Mouse (Mus musculus) intestine, embryonic 16.5 days (tissue): ENCODE data around the gene Kctd2. TPM values are rescaled to one million over a fixed set of nuclear protein-coding genes. Genes with fewer than 3 reads are reported as not detected.
"Not testable (repeated sequence)": the region's sequence is repeated elsewhere in the genome, so short reads cannot be mapped to it uniquely, and the experiment has no call there.

Experiments used
- ATAC-seq: fragments of 200-750 bp; cut with Nextera tagmentation; 2 replicates; pipeline ENCODE4 v1.8.0; 2017; ENCODE audit warnings: moderate TSS enrichment, moderate library complexity
- H3K27ac ChIP-seq: fragments of 300-500 bp; sonication (generic); 2 replicates; pipeline ENCODE4 v1.5.1; 2014; ENCODE audit warnings: mild to moderate bottlenecking, low read length
- H3K27me3 ChIP-seq: fragments of 300-500 bp; sonication (generic); replicated peaks from 2 replicates; pipeline ENCODE4 v1.6.1; 2014; ENCODE audit warnings: low read length, control low read depth, mixed read lengths; ENCODE audit not compliant: control insufficient read depth, insufficient read depth
- H3K36me3 ChIP-seq: fragments of 300-500 bp; sonication (generic); 2 replicates; pipeline ENCODE4 v1.6.1; 2014; ENCODE audit warnings: low read length, control low read depth; ENCODE audit not compliant: control insufficient read depth, insufficient read depth
- H3K4me1 ChIP-seq: fragments of 300-500 bp; sonication (generic); 2 replicates; pipeline ENCODE4 v1.6.1; 2014; ENCODE audit warnings: low read length, control low read depth, mixed read lengths; ENCODE audit not compliant: control insufficient read depth, insufficient read depth
- H3K4me2 ChIP-seq: fragments of 300-500 bp; sonication (generic); 2 replicates; pipeline ENCODE4 v1.6.1; 2014; ENCODE audit warnings: low read depth, low read length, control low read depth
- H3K4me3 ChIP-seq: fragments of 300-500 bp; sonication (generic); 2 replicates; pipeline ENCODE4 v1.5.1; 2014; ENCODE audit warnings: mild to moderate bottlenecking, low read length
- H3K9ac ChIP-seq: fragments of 300-500 bp; sonication (generic); 2 replicates; pipeline ENCODE4 v1.6.1; 2014; ENCODE audit warnings: low read depth, low read length
- H3K9me3 ChIP-seq: fragments of 300-500 bp; sonication (generic); 2 replicates; pipeline ENCODE4 v1.6.1; 2016; ENCODE audit warnings: low read length, control low read depth; ENCODE audit not compliant: control insufficient read depth
- WGBS: fragments of 180-500 bp; shearing (Covaris S2); extraction: QIAGEN DNeasy Blood & Tissue Kit; methylation state at CpG from one replicate; pipeline ENCODE4 v1.1.7; 2014; 5-methylcytosine and 5-hydroxymethylcytosine counted together
- polyA plus RNA-seq: library from polyadenylated mRNA; unstranded; fragments of >200 nt; fragmentation: Nextera tagmentation; extraction: Ambion mirVana; gene quantifications from 2 replicates; pipeline ENCODE4 v1.2.1, GENCODE M21; 2015

Gene Kctd2
- polyA plus RNA-seq, 1 experiment from 2014 or later: 2.8 TPM

DNA sequence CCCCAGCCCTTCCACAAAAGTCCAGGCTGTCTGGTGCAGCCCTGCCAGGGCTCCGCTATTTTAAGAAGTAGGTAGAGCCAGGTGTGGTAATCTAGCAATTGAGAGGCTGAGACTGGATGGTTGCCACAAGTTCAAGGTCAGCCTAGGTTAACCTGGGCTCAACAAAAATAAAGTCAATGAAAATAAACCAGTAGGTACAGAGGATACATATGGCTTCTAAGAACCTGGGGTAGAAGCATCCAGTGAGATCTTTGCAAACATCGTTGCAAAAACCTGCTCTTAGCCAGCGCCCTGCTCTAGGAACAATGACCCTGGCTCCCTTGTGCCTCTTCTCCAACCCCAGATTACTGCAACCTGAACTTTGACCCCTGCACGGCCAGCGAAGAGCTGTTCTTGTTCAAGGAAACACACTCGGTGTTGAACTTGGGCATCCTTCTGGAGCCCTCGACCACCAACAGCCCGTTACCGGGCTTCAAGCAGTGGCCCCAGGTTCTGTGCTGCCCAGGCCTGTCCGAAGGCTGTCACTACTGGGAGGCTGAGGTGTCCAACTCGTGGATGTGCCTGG lies 27.5 kb downstream of the Kctd2 start:
- Histone ChIP-seq H3K4me2 (peak overlapping the region; percentile 32), H3K4me3 (peak overlapping the region; percentile 21), H3K9me3 (no peaks in the 10 kb centered on the region), H3K36me3 (no peaks in the 10 kb centered on the region), H3K4me1 (peaks cover 42% of the 10 kb centered on the region), H3K27ac (peak overlapping the region; percentile 92), H3K9ac (peak overlapping the region; percentile 50), H3K27me3 (no peaks in the 10 kb centered on the region)
- peak; percentile 8; the same call in 1 of the 2 replicates for ATAC-seq
- WGBS: 66% methylated on average over 11 of the region's 11 CpGs

DNA sequence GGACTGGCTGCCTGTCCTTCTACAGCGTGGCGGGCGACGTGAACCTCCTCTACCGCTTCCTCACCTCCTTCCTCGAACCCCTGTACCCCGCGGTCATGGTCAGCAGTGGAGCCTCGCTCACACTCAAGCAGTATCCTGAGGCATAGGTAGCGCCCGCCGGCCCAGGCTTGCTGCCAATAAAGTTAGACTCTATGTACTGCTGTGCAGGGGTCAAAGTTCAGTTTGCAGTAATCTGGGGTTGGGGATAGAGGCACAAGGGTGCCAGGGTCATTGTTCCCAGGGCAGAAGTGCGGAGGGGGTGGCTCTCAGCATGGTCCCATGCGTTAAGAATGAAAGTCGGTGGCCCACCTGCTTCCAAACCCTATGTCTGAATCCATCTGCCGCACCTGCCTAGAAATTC lies 28.1 kb downstream of the Kctd2 start:
- Histone ChIP-seq H3K36me3 (no peaks in the 10 kb centered on the region), H3K4me1 (peaks cover 42% of the 10 kb centered on the region), H3K27me3 (no peaks in the 10 kb centered on the region), H3K4me2 (peak overlapping the region; percentile 32), H3K27ac (peak overlapping the region; percentile 92), H3K4me3 (peak overlapping the region; percentile 21), H3K9me3 (no peaks in the 10 kb centered on the region), H3K9ac (peak overlapping the region; percentile 50)
- peak; percentile 65 for ATAC-seq
- 73% methylated on average over 16 of the region's 16 CpGs for WGBS

DNA sequence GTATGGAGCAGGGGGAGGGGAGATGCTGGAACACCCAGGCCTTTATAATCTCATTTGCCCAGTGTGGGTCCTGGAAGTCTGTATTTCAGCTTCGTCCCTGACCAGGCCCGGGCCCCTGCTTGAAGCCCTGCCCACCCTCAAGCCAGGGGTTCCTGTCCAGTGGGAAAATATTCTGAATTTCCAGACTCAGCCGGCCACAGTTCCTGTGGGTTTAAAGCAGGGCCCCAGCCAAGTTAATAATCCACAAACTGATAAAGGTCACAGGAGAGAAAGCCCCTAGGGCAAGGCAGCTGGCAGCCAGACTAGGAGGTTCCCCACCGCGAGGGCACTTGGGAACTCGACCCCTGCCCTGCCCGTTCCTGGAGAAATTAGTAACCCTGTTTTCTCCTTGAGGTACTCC lies 29.1 kb downstream of the Kctd2 start:
- Histone ChIP-seq H3K27me3 (no peaks in the 10 kb centered on the region), H3K4me1 (peaks cover 42% of the 10 kb centered on the region), H3K9me3 (no peaks in the 10 kb centered on the region), H3K4me3 (no peak overlapping the region), H3K9ac (peak overlapping the region; percentile 35; the same call in 1 of the 2 replicates), H3K36me3 (no peaks in the 10 kb centered on the region), H3K4me2 (peak overlapping the region; percentile 39), H3K27ac (peak overlapping the region; percentile 92)
- 38% methylated on average over 7 of the region's 7 CpGs for WGBS
- peak; percentile 61 for ATAC-seq

DNA sequence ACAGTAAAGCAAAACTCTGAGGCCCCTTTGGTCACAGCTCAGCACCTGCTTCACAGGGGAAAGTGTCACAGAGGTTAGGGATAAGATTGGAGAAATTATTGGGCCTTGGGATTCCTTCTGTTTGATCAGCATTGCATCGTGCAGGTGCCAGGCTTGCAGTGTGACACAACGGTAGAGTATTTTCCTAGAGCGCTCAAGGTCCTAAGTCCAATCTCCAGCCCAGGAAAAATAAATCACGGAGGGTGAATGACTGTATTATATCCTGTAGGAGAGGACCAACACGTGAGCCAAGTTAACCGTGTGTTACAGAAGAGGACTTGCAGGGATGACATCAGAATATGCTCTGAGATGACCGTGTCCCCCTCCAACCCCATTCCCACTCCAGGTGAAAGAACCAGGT lies 30.2 kb downstream of the Kctd2 start:
- Histone ChIP-seq H3K27ac (peak overlapping the region; percentile 92), H3K4me2 (peak overlapping the region; percentile 39), H3K36me3 (no peaks in the 10 kb centered on the region), H3K9me3 (no peaks in the 10 kb centered on the region), H3K9ac (peak overlapping the region; percentile 19; the same call in 1 of the 2 replicates), H3K4me1 (peaks cover 42% of the 10 kb centered on the region), H3K4me3 (no peak overlapping the region), H3K27me3 (no peaks in the 10 kb centered on the region)
- ATAC-seq: peak; percentile 75
- WGBS: 49% methylated on average over 7 of the region's 7 CpGs

DNA sequence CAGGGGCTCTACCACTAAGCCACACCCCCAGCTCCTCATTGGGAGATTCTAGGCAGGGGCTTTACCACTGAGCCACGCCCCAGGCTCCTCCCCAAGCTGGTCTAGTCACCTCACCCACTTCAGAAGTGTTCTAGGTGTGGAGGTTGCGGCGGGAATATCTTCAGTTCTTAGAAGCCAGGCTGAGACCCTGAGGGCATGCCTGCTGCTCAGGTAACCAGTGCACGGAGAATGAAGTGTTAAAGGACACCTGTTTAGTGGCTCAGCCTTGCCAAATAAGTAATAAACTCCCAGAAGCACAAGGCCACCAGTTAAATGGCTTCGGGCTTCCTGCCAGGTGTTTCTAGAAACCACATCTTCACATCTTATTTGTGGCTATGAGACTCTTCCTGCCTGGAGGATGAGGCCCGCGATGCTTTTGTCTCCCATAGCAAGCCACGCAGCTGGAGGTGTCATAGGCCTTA lies 31.9 kb downstream of the Kctd2 start:
- Histone ChIP-seq H3K27me3 (no peaks in the 10 kb centered on the region), H3K9me3 (no peaks in the 10 kb centered on the region), H3K27ac (no peak overlapping the region), H3K4me1 (peaks cover 39% of the 10 kb centered on the region), H3K4me3 (no peak overlapping the region), H3K4me2 (no peak overlapping the region), H3K9ac (no peak overlapping the region), H3K36me3 (no peaks in the 10 kb centered on the region)
- no peak for ATAC-seq
- WGBS: 79% methylated on average over 8 of the region's 8 CpGs

DNA sequence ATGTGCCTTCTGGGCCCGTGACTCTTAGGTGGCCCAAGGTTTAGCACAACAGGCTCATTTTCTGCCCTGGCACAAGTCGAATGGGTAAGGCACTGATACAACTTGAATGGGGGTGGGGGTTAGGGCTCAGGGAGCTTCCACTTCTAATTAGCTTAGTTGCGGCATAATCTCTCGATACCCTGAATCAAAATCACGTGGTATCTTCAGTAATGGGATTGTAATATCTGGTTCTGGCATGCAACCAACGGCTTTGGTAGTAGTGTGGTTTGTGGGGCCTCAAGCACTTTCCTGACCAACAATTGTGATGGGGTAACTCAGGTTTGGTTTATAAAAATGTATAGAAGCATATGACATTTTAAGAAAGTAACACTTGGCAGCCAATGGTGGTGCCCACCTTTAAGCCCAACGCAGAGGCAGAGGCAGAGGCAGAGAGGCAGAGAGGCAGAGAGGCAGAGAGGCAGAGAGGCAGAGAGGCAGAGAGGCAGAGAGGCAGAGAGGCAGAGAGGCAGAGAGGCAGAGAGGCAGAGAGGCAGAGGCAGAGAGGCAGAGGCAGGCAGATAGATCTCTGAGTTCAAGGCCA lies 32.4 kb downstream of the Kctd2 start:
- no peak overlapping the region for H3K4me2 ChIP-seq
- no peak overlapping the region for H3K27ac ChIP-seq
- H3K9me3 ChIP-seq: no peaks in the 10 kb centered on the region
- H3K9ac ChIP-seq: no peak overlapping the region
- no peaks in the 10 kb centered on the region for H3K36me3 ChIP-seq
- ATAC-seq: no peak
- no peaks in the 10 kb centered on the region for H3K27me3 ChIP-seq
- WGBS: 83% methylated on average over 7 of the region's 7 CpGs
- no peak overlapping the region for H3K4me3 ChIP-seq
- H3K4me1 ChIP-seq: peaks cover 40% of the 10 kb centered on the region

DNA sequence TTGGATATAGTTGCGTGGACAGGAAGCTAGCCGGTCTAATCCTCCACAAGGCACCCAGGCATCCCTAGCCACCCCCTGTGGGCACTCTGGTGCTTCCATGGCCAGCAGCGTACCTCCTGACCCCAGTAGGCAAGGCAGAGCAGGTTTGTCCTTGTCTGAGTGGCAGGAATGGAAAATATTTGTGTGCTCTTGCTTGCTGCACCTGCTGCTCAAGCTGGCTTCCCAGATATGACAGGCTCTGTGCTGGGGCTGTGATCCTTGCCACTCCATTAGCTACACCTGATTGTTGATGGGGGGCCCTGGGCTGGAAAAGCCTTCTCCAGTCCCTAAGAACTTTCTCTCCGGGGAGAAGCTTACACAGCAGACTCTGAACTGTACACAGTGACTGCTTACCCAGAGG lies 33.4 kb downstream of the Kctd2 start:
- no peak overlapping the region for H3K4me3 ChIP-seq
- no peak for ATAC-seq
- H3K4me2 ChIP-seq: no peak overlapping the region
- no peaks in the 10 kb centered on the region for H3K27me3 ChIP-seq
- H3K9me3 ChIP-seq: no peaks in the 10 kb centered on the region
- H3K27ac ChIP-seq: no peak overlapping the region; the same call in 1 of the 2 replicates
- WGBS: 63% methylated on average over 4 of the region's 4 CpGs
- H3K4me1 ChIP-seq: peaks cover 34% of the 10 kb centered on the region
- H3K9ac ChIP-seq: no peak overlapping the region
- no peaks in the 10 kb centered on the region for H3K36me3 ChIP-seq

DNA sequence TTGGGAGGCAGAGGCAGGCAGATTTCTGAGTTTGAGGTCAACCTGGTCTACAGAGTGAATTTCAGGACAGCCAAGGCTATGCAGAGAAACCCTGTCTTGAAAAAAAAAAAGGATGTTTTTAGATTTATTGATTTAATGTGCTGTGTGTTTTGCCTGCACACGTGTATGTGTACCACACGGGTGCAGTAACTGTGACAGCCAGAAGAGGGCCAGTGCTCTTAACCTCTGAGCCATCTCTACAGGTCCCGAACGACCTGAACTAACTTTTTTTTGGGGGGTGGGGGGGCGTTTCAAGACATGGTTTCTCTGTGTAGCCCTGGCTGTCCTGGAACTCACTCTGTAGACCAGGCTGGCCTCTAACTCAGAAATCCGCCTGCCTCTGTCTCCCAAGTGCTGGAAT lies 34.9 kb downstream of the Kctd2 start:
- not testable (repeated sequence) for H3K9me3 ChIP-seq, H3K4me2 ChIP-seq, ATAC-seq, H3K9ac ChIP-seq, H3K36me3 ChIP-seq, H3K27ac ChIP-seq, H3K27me3 ChIP-seq, H3K4me3 ChIP-seq
- 86% methylated on average over 6 of the region's 6 CpGs for WGBS
- H3K4me1 ChIP-seq: peaks cover 20% of the 10 kb centered on the region

DNA sequence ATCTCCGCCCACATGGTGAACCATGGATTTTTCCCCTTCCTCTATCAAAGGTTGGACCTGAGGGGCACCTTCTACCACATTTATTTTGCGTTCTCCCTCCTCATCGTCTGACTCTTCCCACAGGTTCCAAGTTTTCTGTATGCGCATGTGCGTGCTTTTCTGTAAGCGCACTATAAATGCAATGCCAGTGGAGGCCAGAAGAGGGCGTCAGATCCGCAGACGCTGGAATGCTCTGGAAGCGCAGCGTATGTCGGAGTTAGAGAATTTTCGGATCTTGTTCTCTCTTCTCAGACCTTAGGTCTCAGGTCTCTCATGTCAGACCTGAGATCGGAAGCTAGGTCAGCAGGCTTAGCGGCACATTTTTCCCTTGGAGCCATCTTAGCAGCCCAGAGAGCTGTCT lies 35.7 kb downstream of the Kctd2 start:
- 86% methylated on average over 15 of the region's 15 CpGs for WGBS
- Histone ChIP-seq H3K4me1 (peaks cover 15% of the 10 kb centered on the region), H3K4me3 (no peak overlapping the region), H3K27ac (no peak overlapping the region), H3K4me2 (no peak overlapping the region), H3K9me3 (no peaks in the 10 kb centered on the region), H3K36me3 (no peaks in the 10 kb centered on the region), H3K27me3 (no peaks in the 10 kb centered on the region), H3K9ac (no peak overlapping the region)
- no peak for ATAC-seq
